Mouse (Mus musculus): ENCODE measurements around the gene Uap1l1.

Gene Uap1l1

GRCm38 (mm10) chr2:25318971-25319773 is 46.3 kb downstream of the Uap1l1 start, which contains the start of gene Grin1:
Gene Grin1, minus strand, starts transcription at chr2:25319187.
- in situ Hi-C loops (cut with MboI, MseI), result no loop called here

GRCm38 (mm10) chr2:25318119-25318966 is 47.1 kb downstream of the Uap1l1 start:
- in situ Hi-C loops (cut with MboI, MseI), result no loop called here

GRCm38 (mm10) chr2:25311491-25311891 is 54.0 kb downstream of the Uap1l1 start:
- in situ Hi-C loops (cut with MboI, MseI), result no loop called here

GRCm38 (mm10) chr2:25310969-25311368 is 54.5 kb downstream of the Uap1l1 start:
- in situ Hi-C loops (cut with MboI, MseI), result no loop called here

- in situ Hi-C loops (cut with MboI, MseI), result no loop called here
Measured at GRCm38 (mm10) chr2:25310180-25310579, 55.3 kb downstream of the Uap1l1 start.

Data from regulatory T cell (primary cell).